Mouse (Mus musculus): ENCODE measurements at regions not wholly inside any gene's neighbourhood (a gene's known extent, or its start where the extent isn't known, plus 50 kb on each side); places are given as distances from the start of the nearest gene placed in this dataset.
"Not testable (repeated sequence)": the region's sequence is repeated elsewhere in the genome, so short reads cannot be mapped to it uniquely, and the experiment has no call there.

- not testable (repeated sequence) for DNase-seq
These were observed 127.3 kb upstream of the Tram1l1 start for GRCm38 (mm10) chr3:124193331-124193730.

- DNase-seq = not testable (repeated sequence)
These were observed 120.3 kb upstream of the Tram1l1 start for GRCm38 (mm10) chr3:124200226-124200940.

- DNase-seq = no peak
These were observed 103.5 kb upstream of the Tram1l1 start for GRCm38 (mm10) chr3:124217131-124217530.

- no peak for DNase-seq
These were observed 94.7 kb upstream of the Tram1l1 start for GRCm38 (mm10) chr3:124225982-124226381.

GRCm38 (mm10) chr3:124227701-124228100 lies 93.0 kb upstream of the Tram1l1 start:
- DNase-seq = no peak

GRCm38 (mm10) chr3:124240936-124241733 lies 79.5 kb upstream of the Tram1l1 start:
- DNase-seq = no peak

GRCm38 (mm10) chr3:124241734-124242006 lies 79.0 kb upstream of the Tram1l1 start:
- no peak for DNase-seq

- no peak for DNase-seq
These were observed 58.5 kb upstream of the Tram1l1 start for GRCm38 (mm10) chr3:124262150-124262549.

- DNase-seq = no peak
These were observed 53.8 kb upstream of the Tram1l1 start for GRCm38 (mm10) chr3:124266821-124267220.

- no peak for DNase-seq
These were observed 50.1 kb upstream of the Tram1l1 start for GRCm38 (mm10) chr3:124270506-124270905.
